Mouse (Mus musculus) hindbrain, embryonic 14.5 days (tissue): ENCODE measurements around the gene Kbtbd6. TPM values are rescaled to one million over a fixed set of nuclear protein-coding genes. Genes with fewer than 3 reads are reported as not detected.

Experiments used
- ATAC-seq: fragments of 200-750 bp; cut with Nextera tagmentation; 2 replicates; pipeline ENCODE4 v1.8.0; 2017; ENCODE audit warnings: moderate number of reproducible peaks, mild to moderate bottlenecking, moderate TSS enrichment, moderate library complexity; ENCODE audit not compliant: low FRiP score
- DNase-seq: peaks from one replicate; pipeline ENCODE4 v3.0.0-alpha.2; 2015; ENCODE audit warnings: low spot score
- H3K27ac ChIP-seq: fragments of 300-500 bp; sonication (generic); 2 replicates; pipeline ENCODE4 v1.5.1; 2014; ENCODE audit warnings: mild to moderate bottlenecking, moderate library complexity
- H3K27me3 ChIP-seq: fragments of 300-500 bp; sonication (generic); 2 replicates; pipeline ENCODE4 v1.6.1; 2014; ENCODE audit warnings: mild to moderate bottlenecking, low read length, mixed read lengths; ENCODE audit not compliant: control insufficient read depth, insufficient read depth
- H3K36me3 ChIP-seq: fragments of 300-500 bp; sonication (generic); replicated peaks from 2 replicates; pipeline ENCODE4 v1.6.1; 2014; ENCODE audit not compliant: control insufficient read depth, insufficient read depth
- H3K4me1 ChIP-seq: fragments of 300-500 bp; sonication (generic); replicated peaks from 2 replicates; pipeline ENCODE4 v1.6.1; 2014; ENCODE audit warnings: antibody characterized with exemption, low read length, mixed read lengths; ENCODE audit not compliant: control insufficient read depth, insufficient read depth
- H3K4me2 ChIP-seq: fragments of 300-500 bp; sonication (generic); replicated peaks from 2 replicates; pipeline ENCODE4 v1.6.1; 2014; ENCODE audit warnings: mild to moderate bottlenecking, moderate library complexity
- H3K4me3 ChIP-seq: fragments of 300-500 bp; sonication (generic); replicated peaks from 2 replicates; pipeline ENCODE4 v1.5.1; 2014; ENCODE audit warnings: mild to moderate bottlenecking, low read length
- H3K9ac ChIP-seq: fragments of 300-500 bp; sonication (generic); 2 replicates; pipeline ENCODE4 v1.6.1; 2014
- H3K9me3 ChIP-seq: fragments of 300-500 bp; sonication (generic); 2 replicates; pipeline ENCODE4 v1.6.1; 2016; ENCODE audit warnings: low read length; ENCODE audit not compliant: control insufficient read depth
- WGBS: fragments of 180-500 bp; shearing (Covaris S2); extraction: QIAGEN DNeasy Blood & Tissue Kit; methylation state at CpG from one replicate; pipeline ENCODE4 v1.1.7; 2014; 5-methylcytosine and 5-hydroxymethylcytosine counted together
- polyA plus RNA-seq: library from polyadenylated mRNA; unstranded; fragments of >200 nt; fragmentation: Nextera tagmentation; extraction: Ambion mirVana; gene quantifications from 2 replicates; pipeline ENCODE4 v1.2.1, GENCODE M21; 2014

Kbtbd6 gene
- polyA plus RNA-seq, 1 experiment from 2014 or later: 1.9 TPM

DNA sequence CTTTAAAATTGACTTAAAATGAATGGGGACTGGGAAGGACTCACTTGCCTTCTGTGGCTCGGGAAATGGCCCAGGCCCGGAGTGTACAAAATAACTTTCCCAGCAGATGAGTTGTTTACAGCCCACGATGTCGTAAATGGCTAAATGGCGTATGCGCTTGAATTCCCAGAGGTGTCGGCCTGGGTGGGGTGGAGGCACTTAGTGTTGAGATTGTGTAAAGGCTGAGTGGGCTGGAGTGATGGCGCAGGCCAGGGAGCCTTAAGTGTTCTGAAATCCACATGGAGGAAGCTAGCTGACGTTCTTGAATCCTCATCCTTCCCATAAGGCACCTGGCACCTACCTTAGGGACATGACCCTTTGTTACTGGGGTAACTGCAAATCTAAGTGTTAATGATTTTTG, 36.9 kb downstream of the Kbtbd6 start:
- Histone ChIP-seq H3K4me1 (peaks cover 8% of the 10 kb centered on the region; the same call in 1 of the 2 replicates), H3K4me3 (no peak overlapping the region), H3K27me3 (no peaks in the 10 kb centered on the region), H3K9me3 (no peaks in the 10 kb centered on the region), H3K9ac (no peak overlapping the region), H3K36me3 (no peaks in the 10 kb centered on the region), H3K27ac (no peak overlapping the region), H3K4me2 (no peak overlapping the region)
- ATAC-seq (no peak), DNase-seq (no peak)
- 85% methylated on average over 9 of the region's 9 CpGs for WGBS

GRCm38 (mm10) chr14:79489150-79489549, 37.5 kb downstream of the Kbtbd6 start:
- 80% methylated on average over 12 of the region's 12 CpGs for WGBS
- Histone ChIP-seq H3K9me3 (no peaks in the 10 kb centered on the region), H3K9ac (no peak overlapping the region), H3K4me1 (peaks cover 8% of the 10 kb centered on the region; the same call in 1 of the 2 replicates), H3K27me3 (no peaks in the 10 kb centered on the region), H3K27ac (no peak overlapping the region), H3K36me3 (no peaks in the 10 kb centered on the region), H3K4me3 (no peak overlapping the region), H3K4me2 (no peak overlapping the region)
- no peak for DNase-seq
- no peak for ATAC-seq

DNA sequence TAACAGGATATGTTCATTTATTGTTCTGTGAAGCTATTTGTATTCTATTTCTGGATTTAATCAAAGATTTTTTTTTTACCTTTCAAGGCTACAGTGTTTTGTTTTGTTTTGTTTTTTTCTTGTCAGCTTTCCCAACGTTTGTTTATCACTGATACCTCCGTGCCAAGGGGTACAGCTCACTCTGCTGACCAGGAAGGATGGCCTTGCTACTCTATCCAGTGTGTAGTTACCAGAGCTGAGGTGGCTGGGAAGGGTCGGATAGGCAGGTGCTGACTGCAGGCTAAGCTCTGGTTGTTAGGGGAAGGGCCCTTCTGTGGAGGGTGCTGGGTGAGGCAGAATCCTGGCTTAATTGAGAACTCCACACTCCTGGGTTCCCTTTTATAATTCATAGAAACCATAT, 38.6 kb downstream of the Kbtbd6 start:
- Histone ChIP-seq H3K4me3 (no peak overlapping the region), H3K9me3 (no peaks in the 10 kb centered on the region), H3K4me1 (peaks cover 8% of the 10 kb centered on the region; the same call in 1 of the 2 replicates), H3K27ac (no peak overlapping the region), H3K36me3 (no peaks in the 10 kb centered on the region), H3K4me2 (no peak overlapping the region), H3K27me3 (no peaks in the 10 kb centered on the region), H3K9ac (no peak overlapping the region)
- 82% methylated on average over 3 of the region's 3 CpGs for WGBS
- no peak for DNase-seq
- ATAC-seq: no peak

DNA sequence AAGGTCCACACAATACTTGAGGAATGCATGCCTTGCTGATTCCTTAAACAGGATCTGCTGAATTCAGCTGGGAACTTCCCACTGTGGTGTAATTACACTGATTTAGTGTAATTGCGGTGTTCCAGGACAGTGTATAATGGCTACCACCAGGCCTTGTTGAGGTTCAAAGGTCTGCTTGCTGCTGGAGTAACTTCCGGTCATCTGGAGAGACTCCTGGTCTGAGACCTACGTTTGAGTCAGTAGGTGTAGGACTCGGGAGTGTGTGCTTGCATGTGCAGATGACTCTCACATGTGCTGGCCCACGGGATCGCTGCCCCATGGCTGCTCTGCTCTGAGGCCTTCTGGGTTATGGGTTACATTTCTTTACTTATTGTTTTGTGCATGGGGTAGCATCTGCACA, 42.7 kb downstream of the Kbtbd6 start:
- H3K27ac ChIP-seq: no peak overlapping the region
- H3K4me2 ChIP-seq: no peak overlapping the region
- no peaks in the 10 kb centered on the region for H3K4me1 ChIP-seq
- no peak overlapping the region for H3K9ac ChIP-seq
- H3K36me3 ChIP-seq: no peaks in the 10 kb centered on the region
- no peak for ATAC-seq
- H3K4me3 ChIP-seq: no peak overlapping the region
- no peaks in the 10 kb centered on the region for H3K9me3 ChIP-seq
- H3K27me3 ChIP-seq: no peaks in the 10 kb centered on the region
- 89% methylated on average over 6 of the region's 6 CpGs for WGBS
- no peak for DNase-seq

DNA sequence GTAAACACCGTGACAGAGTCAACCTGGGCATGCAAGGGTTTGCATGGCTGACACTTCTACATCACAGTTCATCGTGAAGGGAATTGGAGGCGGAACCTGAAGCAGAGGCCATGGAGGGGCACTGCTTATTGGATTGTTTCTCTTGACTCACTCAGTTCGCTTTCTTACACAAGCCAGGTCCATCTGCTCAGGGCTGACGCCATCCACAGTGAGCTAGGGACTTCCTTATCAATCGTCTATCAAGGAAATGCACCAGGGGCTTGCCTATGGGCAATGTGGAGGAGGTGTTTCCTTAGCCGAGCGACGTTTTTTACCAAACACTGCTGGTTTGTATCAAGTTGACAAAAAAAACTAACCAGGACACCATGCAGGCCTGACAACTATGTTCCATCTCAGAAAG, 47.7 kb downstream of the Kbtbd6 start:
- no peak overlapping the region for H3K4me2 ChIP-seq
- no peaks in the 10 kb centered on the region for H3K27me3 ChIP-seq
- no peak for ATAC-seq
- WGBS: 93% methylated on average over 9 of the region's 9 CpGs
- no peak overlapping the region for H3K27ac ChIP-seq
- H3K9ac ChIP-seq: no peak overlapping the region
- H3K9me3 ChIP-seq: no peaks in the 10 kb centered on the region
- no peaks in the 10 kb centered on the region; the same call in 1 of the 2 replicates for H3K4me1 ChIP-seq
- H3K4me3 ChIP-seq: no peak overlapping the region
- no peak for DNase-seq
- no peaks in the 10 kb centered on the region for H3K36me3 ChIP-seq

DNA sequence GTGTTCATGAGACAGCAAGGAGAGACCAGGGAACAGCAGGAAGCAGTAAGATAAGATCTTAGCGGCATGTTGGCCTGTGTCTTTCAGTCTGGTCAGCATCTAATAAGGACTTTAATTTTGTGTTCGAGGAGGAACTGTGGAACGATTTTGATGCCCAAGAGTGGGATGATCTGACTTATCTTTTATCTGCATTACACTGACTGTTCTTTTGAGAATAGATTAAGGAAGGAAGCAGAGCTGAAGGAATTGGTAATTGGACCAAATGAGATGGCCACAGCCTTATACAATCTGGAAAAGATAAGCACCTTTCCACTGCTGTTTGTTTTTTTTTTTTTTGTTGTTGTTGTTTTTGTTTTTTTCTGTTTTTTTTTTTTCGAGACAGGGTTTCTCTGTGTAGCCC, 49.1 kb downstream of the Kbtbd6 start:
- no peaks in the 10 kb centered on the region; the same call in 1 of the 2 replicates for H3K4me1 ChIP-seq
- no peaks in the 10 kb centered on the region for H3K9me3 ChIP-seq
- no peak for ATAC-seq
- no peak overlapping the region for H3K27ac ChIP-seq
- no peak overlapping the region for H3K4me2 ChIP-seq
- H3K9ac ChIP-seq: no peak overlapping the region
- H3K27me3 ChIP-seq: no peaks in the 10 kb centered on the region
- DNase-seq: no peak
- H3K36me3 ChIP-seq: no peaks in the 10 kb centered on the region
- no peak overlapping the region for H3K4me3 ChIP-seq
- 91% methylated on average over 4 of the region's 4 CpGs for whole genome bisulfite sequencing

GRCm38 (mm10) chr14:79503371-79504075, 51.9 kb downstream of the Kbtbd6 start:
- DNase-seq (peak; percentile 58), ATAC-seq (no peak)
- no peaks in the 10 kb centered on the region for H3K9me3 ChIP-seq
- no peak overlapping the region for H3K4me3 ChIP-seq
- no peak overlapping the region for H3K9ac ChIP-seq
- no peaks in the 10 kb centered on the region for H3K27me3 ChIP-seq
- 63% methylated on average over 5 of the region's 5 CpGs for WGBS
- peak overlapping the region; percentile 23; the same call in 1 of the 2 replicates for H3K27ac ChIP-seq
- no peaks in the 10 kb centered on the region; the same call in 1 of the 2 replicates for H3K4me1 ChIP-seq
- H3K4me2 ChIP-seq: no peak overlapping the region
- no peaks in the 10 kb centered on the region for H3K36me3 ChIP-seq

Other genes with a start within 250 kb of the Kbtbd6 start
- gene Zfp957, start 204.5 kb upstream of the Kbtbd6 start, polyA plus RNA-seq: 0.08 TPM in 1 of 2 replicates, not detected in the other
- 36.4 and 40.4 TPM in 2 replicates for gene Rgcc, start 150.2 kb upstream of the Kbtbd6 start, polyA plus RNA-seq
- 12.5 and 15.4 TPM in 2 replicates for gene Naa16, start 61.1 kb upstream of the Kbtbd6 start, polyA plus RNA-seq
- gene Mtrf1, start 54.1 kb upstream of the Kbtbd6 start, polyA plus RNA-seq: 10.7 and 11.0 TPM in 2 replicates
- gene Kbtbd7, start 25.3 kb upstream of the Kbtbd6 start, polyA plus RNA-seq: 24.5 and 30.6 TPM in 2 replicates
- gene Elf1, start 29.4 kb downstream of the Kbtbd6 start, polyA plus RNA-seq: 3.8 and 3.9 TPM in 2 replicates
- 40.5 and 40.9 TPM in 2 replicates for gene Wbp4, start 29.7 kb downstream of the Kbtbd6 start, polyA plus RNA-seq
- 109 and 115 TPM in 2 replicates for gene Sugt1, start 135.9 kb downstream of the Kbtbd6 start, polyA plus RNA-seq
- 2.6 and 4.2 TPM in 2 replicates for gene Cnmd, start 210.3 kb downstream of the Kbtbd6 start, polyA plus RNA-seq